Mouse (Mus musculus): ENCODE measurements around the gene Gpr3. TPM values are rescaled to one million over a fixed set of nuclear protein-coding genes. Genes with fewer than 3 reads are reported as not detected.

Gene Gpr3
- polyA plus RNA-seq (2021; fragmentation: Nextera tagmentation), result 7.1 and 11.2 TPM in 2 replicates
- long read RNA-seq, experiment 1, partial matches to known transcripts, result 0 of 1 reads
- long read RNA-seq, experiment 1, other reads (novel, unspliced or antisense), result 0 of 1 reads
- long read RNA-seq, experiment 2, partial matches to known transcripts, result 0 of 3 reads
- long read RNA-seq, experiment 2, other reads (novel, unspliced or antisense), result 0 of 3 reads

DNA sequence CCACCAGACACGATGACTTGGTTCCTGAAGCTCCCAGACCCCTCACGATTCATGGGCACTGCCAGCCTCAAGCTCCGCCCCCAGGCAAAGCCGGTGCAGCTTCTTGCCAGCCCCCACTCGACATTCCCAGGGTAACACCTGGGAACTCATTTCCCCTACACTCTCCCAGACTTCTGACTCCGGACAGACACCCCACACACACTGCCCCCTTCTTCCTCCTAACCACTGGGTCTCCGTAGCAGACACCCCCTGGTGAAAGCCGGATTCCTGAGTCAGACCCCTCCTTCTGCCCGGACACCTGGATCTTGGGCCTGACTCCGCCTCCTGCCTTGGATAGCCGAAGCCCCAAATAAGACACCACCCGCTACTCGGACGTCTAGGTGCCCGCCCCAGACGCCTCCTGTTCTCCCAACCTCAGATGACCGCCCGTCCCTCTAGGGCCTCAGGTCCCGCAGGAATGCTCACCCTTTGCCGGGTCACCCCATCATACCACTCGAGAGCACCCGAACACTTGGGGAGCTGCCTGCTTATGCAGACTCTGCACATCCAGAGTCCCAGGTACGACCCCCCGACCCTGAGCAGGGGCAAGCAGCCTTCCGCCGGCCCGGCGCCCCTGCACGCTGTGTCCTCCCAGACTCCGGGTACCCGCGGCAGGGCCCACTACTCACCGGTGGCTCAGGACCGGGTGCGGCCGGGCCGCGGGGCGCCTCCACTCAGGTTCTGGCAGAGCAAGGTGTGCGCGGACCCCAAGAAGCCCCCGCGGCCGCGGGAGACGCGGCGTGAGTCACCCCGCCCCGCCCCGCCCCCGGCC lies at the start of gene Gpr3, which contains the start of gene Cd164l2:
TSS of gene Gpr3 (minus strand) at position 786 of the 811 bp plus-strand sequence.
TSS of gene Cd164l2 (plus strand) at position 381 of the 811 bp plus-strand sequence.

GRCm38 (mm10) chr4:133240490-133240921 lies 28.2 kb upstream of the Gpr3 start, which contains the start of gene Map3k6:
Gene Map3k6 (plus strand): TSS chr4:133240818.

Small RNAs within 50 kb of the gene (microRNA-seq; reads per million reads assigned to microRNA genes)
- gene Mir7017, result 2.8 reads per million, percentile 7 among the genes with 10 or more reads in this experiment

Other genes starting within 250 kb of the Gpr3 start
- 0.05 TPM in 2 replicates for gene Fgr, start 238.4 kb downstream of the Gpr3 start, polyA plus RNA-seq (2021; fragmentation: Nextera tagmentation)
- 4.2 and 7.0 TPM in 2 replicates for gene Ahdc1, start 201.3 kb downstream of the Gpr3 start, polyA plus RNA-seq (2021; fragmentation: Nextera tagmentation)
- 43.2 and 45.3 TPM in 2 replicates for gene Wasf2, start 82.0 kb downstream of the Gpr3 start, polyA plus RNA-seq (2021; fragmentation: Nextera tagmentation)
- gene Cd164l2, start 405 bp downstream of the Gpr3 start, polyA plus RNA-seq (2021; fragmentation: Nextera tagmentation), result 4.8 and 5.5 TPM in 2 replicates
- gene Map3k6, start 28.3 kb upstream of the Gpr3 start, polyA plus RNA-seq (2021; fragmentation: Nextera tagmentation), result 2.6 and 4.7 TPM in 2 replicates
- gene Sytl1, start 50.6 kb upstream of the Gpr3 start, polyA plus RNA-seq (2021; fragmentation: Nextera tagmentation), result 0.46 and 0.48 TPM in 2 replicates
- 183 and 192 TPM in 2 replicates for gene Tmem222, start 65.3 kb upstream of the Gpr3 start, polyA plus RNA-seq (2021; fragmentation: Nextera tagmentation)
- 6.5 and 6.9 TPM in 2 replicates for gene Wdtc1, start 140.9 kb upstream of the Gpr3 start, polyA plus RNA-seq (2021; fragmentation: Nextera tagmentation)
- gene Slc9a1, start 157.2 kb upstream of the Gpr3 start, polyA plus RNA-seq (2021; fragmentation: Nextera tagmentation), result 10.5 and 11.0 TPM in 2 replicates